Mouse (Mus musculus) naive thymus-derived CD4-positive, alpha-beta T cell, adult 2 months (primary cell): ENCODE results near the gene Srrm2.
"Not testable (repeated sequence)": the region's sequence is repeated elsewhere in the genome, so short reads cannot be mapped to it uniquely, and the experiment has no call there.

Experiments
- DNase-seq: peaks from one replicate; pipeline ENCODE4 v3.0.0-alpha.2; 2011; ENCODE audit warnings: low read depth

Srrm2 gene

GRCm38 (mm10) chr17:23770493-23770892 lies 19.8 kb upstream of the Srrm2 start:
- DNase-seq, result no peak

- no peak for DNase-seq
Observed at GRCm38 (mm10) chr17:23770896-23771283, 19.4 kb upstream of the Srrm2 start.

GRCm38 (mm10) chr17:23771284-23772218 lies 18.8 kb upstream of the Srrm2 start, which contains the start of gene Flywch1:
Gene Flywch1, minus strand, starts transcription at chr17:23771602.
- peak; percentile 97 for DNase-seq

- DNase-seq, result not testable (repeated sequence)
Observed at GRCm38 (mm10) chr17:23772219-23772556, 18.1 kb upstream of the Srrm2 start.

GRCm38 (mm10) chr17:23773676-23774075 lies 16.7 kb upstream of the Srrm2 start:
- DNase-seq, result no peak

GRCm38 (mm10) chr17:23774090-23774489 lies 16.2 kb upstream of the Srrm2 start:
- DNase-seq, result peak; percentile 91

GRCm38 (mm10) chr17:23776216-23776615 lies 14.1 kb upstream of the Srrm2 start:
- no peak for DNase-seq

GRCm38 (mm10) chr17:23777141-23777540 lies 13.2 kb upstream of the Srrm2 start:
- DNase-seq, result no peak

- DNase-seq, result no peak
Observed at GRCm38 (mm10) chr17:23778447-23778846, 11.9 kb upstream of the Srrm2 start.

- DNase-seq, result no peak
Observed at GRCm38 (mm10) chr17:23783352-23783751, 7.0 kb upstream of the Srrm2 start.

- peak; percentile 80 for DNase-seq
Observed at GRCm38 (mm10) chr17:23785561-23786471, 4.5 kb upstream of the Srrm2 start, which contains the start of gene Flywch2. Gene Flywch2, minus strand, starts transcription at chr17:23786081.

GRCm38 (mm10) chr17:23786510-23786931 lies 3.8 kb upstream of the Srrm2 start:
- no peak for DNase-seq

- no peak for DNase-seq
Observed at GRCm38 (mm10) chr17:23788973-23789372, 1.4 kb upstream of the Srrm2 start.

GRCm38 (mm10) chr17:23789749-23790268 lies 523 bp upstream of the Srrm2 start:
- peak; percentile 22 for DNase-seq

GRCm38 (mm10) chr17:23791079-23791357 lies 686 bp downstream of the Srrm2 start:
- no peak for DNase-seq

- no peak for DNase-seq
Observed at GRCm38 (mm10) chr17:23795323-23795722, 5.0 kb downstream of the Srrm2 start.

GRCm38 (mm10) chr17:23797316-23797715 lies 7.0 kb downstream of the Srrm2 start:
- DNase-seq, result peak; percentile 67

GRCm38 (mm10) chr17:23801627-23802026 lies 11.3 kb downstream of the Srrm2 start:
- DNase-seq, result no peak

- peak; percentile 99 for DNase-seq
Observed at GRCm38 (mm10) chr17:23802746-23803365, 12.5 kb downstream of the Srrm2 start.

- peak; percentile 84 for DNase-seq
Observed at GRCm38 (mm10) chr17:23803366-23804041, 13.2 kb downstream of the Srrm2 start.

- DNase-seq, result peak; percentile 65
Observed at GRCm38 (mm10) chr17:23804426-23805085, 14.2 kb downstream of the Srrm2 start.
